In genomic region chr2:155050504-155051236, GRCm38 (mm10) we compare ENCODE assay signal across 8 mouse cellular contexts. TPM values are rescaled to one million over a fixed set of nuclear protein-coding genes. Genes with fewer than 3 reads are reported as not detected.
DNase-seq lines count a peak whose midpoint lies in the region; ATAC-seq lines count a peak whose summit lies in the region.

No protein-coding gene starts in this region.

- peak overlapping the region; percentile 85 for H3K27ac ChIP-seq in hindbrain, embryonic 12.5 days

- H3K9me3 ChIP-seq in hindbrain, embryonic 12.5 days (replicated peaks) = no peaks in the 10 kb centered on the region

- H3K4me1 ChIP-seq in hindbrain, embryonic 12.5 days = peaks cover 5% of the 10 kb centered on the region

- H3K4me2 ChIP-seq in hindbrain, embryonic 12.5 days (replicated peaks) = peak overlapping the region; percentile 58

- peak overlapping the region; percentile 47 for H3K4me3 ChIP-seq in hindbrain, embryonic 12.5 days

- WGBS in hindbrain, embryonic 12.5 days = 1% methylated on average over 45 of the region's 45 CpGs

- ATAC-seq in hindbrain, embryonic 12.5 days (ENCODE audit: low FRiP score) = peak; percentile 96

- peak overlapping the region; percentile 70 for H3K9ac ChIP-seq in hindbrain, embryonic 12.5 days

- no peaks in the 10 kb centered on the region for H3K27me3 ChIP-seq in hindbrain, embryonic 12.5 days

- H3K36me3 ChIP-seq in hindbrain, embryonic 12.5 days = no peaks in the 10 kb centered on the region

- peak; percentile 98 for DNase-seq in MN1 (ENCODE audit: low spot score)
- peak; percentile 96 for DNase-seq in cerebellum, adult 9-10 months
- DNase-seq in frontal cortex, adult 2 months (ENCODE audit: extremely low spot score in 1 of 2, low spot score in 1 of 2) = peak; percentile 77 to 93
- peak; percentile 93 to 94 for DNase-seq in layer of hippocampus, postnatal 14 days (ENCODE audit: low spot score in 2 of 2)
- DNase-seq in lung, postnatal 14 days = peak; percentile 97
- DNase-seq in retina, adult 2 months (ENCODE audit: low read depth, low spot score) = peak; percentile 93
- DNase-seq in thymus, postnatal 36 days = peak; percentile 97 to 98

RNA-seq across cellular contexts. Expression of gene Ahcy, which starts 23.6 kb away (rescaled TPM):
- 32.3 and 34.4 TPM in 2 replicates for polyA plus RNA-seq in frontal cortex, adult 2 months (2012; rRNA removed)
- polyA plus RNA-seq in hindbrain, embryonic 12.5 days (2016; fragmentation: Nextera tagmentation; extraction: Ambion mirVana) = 48.8 and 49.7 TPM in 2 replicates
- total RNA-seq in layer of hippocampus, postnatal 14 days (2021) = 10 to 100 TPM; 12.2 to 13.0 TPM

RNA-seq across cellular contexts. Expression of gene Gm14226, which starts 32.6 kb away (rescaled TPM):
- polyA plus RNA-seq in frontal cortex, adult 2 months (2012; rRNA removed) = 0.06 TPM in 2 replicates
- polyA plus RNA-seq in hindbrain, embryonic 12.5 days (2016; fragmentation: Nextera tagmentation; extraction: Ambion mirVana) = 0.62 and 0.95 TPM in 2 replicates
- total RNA-seq in layer of hippocampus, postnatal 14 days (2021) = under 1 TPM; 0.18 to 0.19 TPM

Comparison
In these comparisons a context has a peak if more than half of its experiments do, and no peak if none do; other contexts are left out.
1. Peak in every context shown above with its lines: DNase-seq, ATAC-seq, H3K4me3 ChIP-seq and H3K27ac ChIP-seq.